Mouse (Mus musculus) heart, postnatal 0 days (tissue): ENCODE measurements around the gene Rbm20.

Experiments
- CTCF ChIP-seq: IDR thresholded peaks from 2 replicates; pipeline ENCODE4 v1.5.1; 2016; ENCODE audit warnings: antibody characterized with exemption, control low read depth, low read depth
- EP300 ChIP-seq: IDR thresholded peaks from 2 replicates; pipeline ENCODE4 v1.6.1; 2016; ENCODE audit warnings: antibody characterized with exemption, low read depth

DNA sequence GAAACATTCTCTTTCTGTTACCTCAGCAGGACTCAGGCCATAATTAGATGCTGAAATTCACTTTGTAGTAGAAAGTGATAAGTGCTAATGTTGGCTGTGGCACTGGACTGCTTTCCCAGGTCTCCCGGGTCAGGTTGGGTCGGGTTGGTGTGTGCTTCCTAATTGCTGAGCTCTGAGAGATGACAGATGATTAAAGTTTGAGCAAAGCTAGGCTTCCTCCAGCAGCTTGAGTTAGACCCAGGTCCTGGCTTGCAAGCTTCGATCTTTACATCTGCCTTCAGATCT lies 154.0 kb downstream of the Rbm20 start:
- TF ChIP-seq CTCF (no peak), EP300 (no peak)
